Mouse (Mus musculus): ENCODE results near the gene Slc1a2.

DNA sequence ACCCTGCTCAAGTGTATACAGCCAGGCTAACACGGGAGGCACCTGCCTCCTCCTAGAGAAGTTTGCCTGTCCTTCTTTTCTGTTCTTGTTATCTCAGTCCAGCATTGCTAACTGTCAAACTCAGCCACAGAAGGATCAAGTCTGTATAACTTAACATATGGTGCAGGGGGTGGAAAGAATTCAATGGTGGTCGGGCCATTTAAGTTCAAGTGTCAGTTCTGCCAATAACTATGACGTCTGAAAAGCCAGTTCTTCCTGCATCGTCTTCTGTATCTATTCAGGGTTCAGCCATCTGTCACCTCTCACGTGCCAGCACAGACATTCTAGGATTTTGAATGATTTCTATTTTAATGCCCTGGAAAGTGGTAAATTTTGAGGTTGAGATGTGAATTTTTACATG, 84.2 kb downstream of the Slc1a2 start:
- no peak for TF ChIP-seq CTCF (IDR thresholded peaks at IDR 0.05; ENCODE audit: insufficient read depth, low read depth, low read length)
- no peak for TF ChIP-seq POLR2A (IDR thresholded peaks at IDR 0.05; ENCODE audit: insufficient read depth, low read depth, low read length)

All from olfactory bulb, adult 2 months (tissue).